Mouse (Mus musculus) heart, postnatal 10 days (tissue): ENCODE data around the gene Rimbp2. TPM values are rescaled to one million over a fixed set of nuclear protein-coding genes. Genes with fewer than 3 reads are reported as not detected.
A peak's percentile ranks its signal among the peaks of the same experiment; 100 is the strongest.

Source experiments
- DNase-seq, 2 experiments: peaks; one replicate each; pipeline ENCODE4 v3.0.0; 2021
- intact Hi-C: fragments of 180-260 bp; cut with DNase I; formaldehyde crosslinking; loops from one replicate; pipeline ENCODE4 v1.15.1; 2025
- total RNA-seq, 2 experiments: library from RNA; stranded (reverse); gene quantifications; 2 replicates each; pipeline ENCODE4 v1.2.3; 2021

Rimbp2 gene
- total RNA-seq, 2 experiments from 2014 or later: 0.07 TPM; not detected in 1

DNA sequence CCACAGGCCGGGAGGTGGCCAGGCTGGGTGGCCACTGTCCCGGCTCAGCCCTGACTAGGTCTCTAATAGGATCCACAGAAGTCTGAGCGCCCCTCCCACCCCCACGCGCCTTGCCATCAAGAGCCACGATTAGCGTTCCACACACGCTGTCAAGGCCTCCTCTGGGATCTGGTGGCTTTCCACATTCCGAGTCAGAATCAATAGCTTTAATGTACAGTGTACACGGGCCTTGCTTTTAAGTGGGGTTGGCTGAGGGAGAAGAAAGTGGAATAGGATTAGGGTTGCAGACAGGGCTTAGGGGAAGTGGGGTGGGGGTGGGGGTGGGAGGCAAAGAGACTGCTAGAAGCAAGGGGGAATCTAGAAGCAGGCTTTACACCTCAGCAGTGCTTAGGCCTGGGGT, 12.8 kb downstream of the Rimbp2 start:
- DNase-seq: no peak
- intact Hi-C loops: no loop called here

- intact Hi-C loops: no loop called here
- peak; percentile 78 to 86 for DNase-seq
These were observed 17.9 kb downstream of the Rimbp2 start for GRCm38 (mm10) chr5:128935359-128935899.

GRCm38 (mm10) chr5:128932776-128933175, 20.5 kb downstream of the Rimbp2 start:
- DNase-seq: no peak
- intact Hi-C loops: no loop called here

DNA sequence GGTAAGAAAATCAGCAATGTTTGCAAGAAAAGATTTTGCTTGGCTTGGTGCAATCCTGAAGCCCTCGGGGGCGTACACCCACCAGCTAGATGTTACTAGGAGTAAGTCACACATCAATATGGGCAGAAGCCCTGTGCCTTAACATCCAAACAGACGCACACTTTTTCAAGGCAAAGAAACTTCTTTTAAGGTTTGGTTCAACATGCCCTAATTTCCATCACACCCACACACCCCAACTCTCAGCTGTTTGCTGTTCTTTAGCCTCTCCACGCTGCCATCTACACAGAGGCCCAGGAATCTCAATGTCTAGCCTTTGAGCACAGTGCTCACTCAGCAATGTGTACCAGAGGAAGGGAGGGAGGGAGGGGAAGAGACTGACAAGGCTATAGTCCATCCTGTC, 28.2 kb downstream of the Rimbp2 start:
- no peak for DNase-seq
- intact Hi-C loops: no loop called here

- intact Hi-C loops: no loop called here
- no peak for DNase-seq
These were observed 33.2 kb downstream of the Rimbp2 start for GRCm38 (mm10) chr5:128920112-128920511.

DNA sequence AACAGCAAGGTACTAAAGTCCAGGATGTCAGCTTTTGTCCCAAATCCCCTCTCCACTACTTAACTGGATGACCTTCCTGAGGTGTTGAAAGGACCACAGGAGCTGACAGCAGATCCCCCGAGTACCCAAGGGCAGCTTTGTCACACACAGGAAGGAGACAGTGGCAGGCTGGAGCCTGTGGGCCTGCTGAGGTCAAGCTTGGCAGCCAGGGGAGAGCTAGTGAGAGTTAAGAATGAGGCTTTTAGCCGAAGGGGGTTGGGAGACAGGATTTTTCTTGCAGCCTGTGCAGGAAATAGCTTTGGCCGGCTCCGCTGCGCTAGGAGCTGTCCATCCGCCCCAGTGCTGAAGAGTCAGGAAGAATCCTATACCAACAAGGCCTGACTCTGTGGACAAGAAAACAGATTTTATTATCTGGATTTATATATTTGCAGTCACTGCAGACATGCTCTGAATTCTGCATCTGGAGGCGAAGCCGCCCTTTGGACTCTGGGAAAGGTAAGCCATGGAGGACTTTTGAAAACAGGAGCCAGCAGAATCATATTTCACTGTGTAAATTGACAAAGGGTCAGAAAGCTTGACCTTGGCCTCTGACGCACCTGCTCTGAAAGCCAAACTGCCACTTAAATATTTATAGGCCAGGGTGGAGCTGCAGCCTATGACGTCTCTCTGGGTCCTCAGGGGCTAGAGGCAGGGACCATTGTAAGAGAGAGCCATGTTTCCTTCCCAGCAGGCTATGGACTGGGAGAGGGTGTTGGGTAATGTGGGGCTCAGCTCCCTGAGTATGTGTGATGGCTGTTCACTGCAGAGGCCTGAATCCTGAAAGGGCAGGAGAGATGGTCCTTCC, 35.9 kb downstream of the Rimbp2 start:
- intact Hi-C loops: no loop called here
- DNase-seq: peak; percentile 74 to 84

- intact Hi-C loops: no loop called here
- DNase-seq: no peak
These were observed 39.5 kb downstream of the Rimbp2 start for GRCm38 (mm10) chr5:128913820-128914219.

DNA sequence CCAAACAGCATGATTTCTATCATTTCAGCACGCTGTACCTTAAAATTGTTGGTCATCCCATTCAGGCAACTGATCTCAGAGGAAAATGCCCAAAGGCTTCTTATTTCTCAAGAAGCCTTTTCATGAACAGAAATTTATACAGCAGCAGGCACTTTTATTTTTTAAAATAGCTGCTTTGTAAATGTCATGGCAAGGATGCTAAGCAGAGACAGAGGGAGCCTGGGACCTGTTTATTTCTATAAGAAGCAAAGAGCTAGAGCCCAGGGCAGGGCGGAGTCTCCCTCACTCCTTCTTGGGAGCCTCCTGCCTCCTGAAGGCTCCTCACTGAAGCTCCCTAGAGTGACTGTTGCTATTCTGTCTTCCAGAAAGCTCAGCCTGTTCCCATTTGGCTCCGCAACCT, 40.9 kb downstream of the Rimbp2 start:
- DNase-seq: no peak
- intact Hi-C loops: no loop called here

GRCm38 (mm10) chr5:128911593-128911992, 41.7 kb downstream of the Rimbp2 start:
- DNase-seq: no peak
- intact Hi-C loops: no loop called here

- DNase-seq: no peak
- intact Hi-C loops: no loop called here
These were observed 49.2 kb downstream of the Rimbp2 start for GRCm38 (mm10) chr5:128904113-128904512.

DNA sequence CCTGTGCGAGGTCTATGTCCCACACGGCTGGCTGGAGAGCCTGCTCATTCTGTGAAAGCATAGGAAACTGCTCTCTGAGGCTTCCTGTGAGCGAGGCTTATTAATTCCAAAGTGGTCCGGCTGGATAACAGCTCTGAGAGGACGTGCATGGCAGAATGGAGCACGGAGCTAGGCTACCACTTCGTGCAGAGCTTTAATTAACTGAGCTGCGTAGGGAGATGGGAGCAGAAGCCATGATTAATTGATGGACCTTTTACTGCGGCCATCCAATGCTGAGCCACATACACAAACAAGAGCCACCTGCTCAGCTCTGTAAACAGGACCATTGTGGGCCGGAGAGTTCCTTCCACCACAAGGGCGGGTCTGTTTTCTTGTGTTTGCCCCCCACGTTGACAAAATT, 50.2 kb downstream of the Rimbp2 start:
- intact Hi-C loops: no loop called here
- DNase-seq: no peak

GRCm38 (mm10) chr5:128899971-128900370, 53.3 kb downstream of the Rimbp2 start:
- intact Hi-C loops: no loop called here
- no peak for DNase-seq

- DNase-seq: no peak
- intact Hi-C loops: no loop called here
These were observed 58.4 kb downstream of the Rimbp2 start for GRCm38 (mm10) chr5:128894921-128895320.

DNA sequence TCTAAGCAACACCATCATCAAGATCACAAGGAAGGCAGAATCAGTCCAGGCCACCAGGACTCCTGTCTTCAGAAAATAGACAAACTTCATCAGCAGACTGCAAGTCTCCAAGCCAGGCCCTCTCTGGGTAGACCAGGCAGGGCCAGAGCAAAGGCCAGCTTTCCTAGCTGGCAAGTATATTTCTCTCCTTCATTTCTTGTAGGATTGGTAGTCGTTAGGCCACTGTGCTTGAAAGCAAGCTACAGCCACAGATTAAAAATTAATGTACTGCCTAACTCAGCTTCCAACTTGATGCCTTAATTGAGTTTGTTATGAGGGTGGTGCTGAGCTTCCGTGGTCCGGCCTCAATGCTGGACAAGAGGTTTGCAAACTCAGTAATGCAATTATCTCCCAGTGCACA, 65.7 kb downstream of the Rimbp2 start:
- no peak for DNase-seq
- intact Hi-C loops: no loop called here

GRCm38 (mm10) chr5:128884320-128884719, 69.0 kb downstream of the Rimbp2 start:
- intact Hi-C loops: no loop called here
- no peak for DNase-seq

DNA sequence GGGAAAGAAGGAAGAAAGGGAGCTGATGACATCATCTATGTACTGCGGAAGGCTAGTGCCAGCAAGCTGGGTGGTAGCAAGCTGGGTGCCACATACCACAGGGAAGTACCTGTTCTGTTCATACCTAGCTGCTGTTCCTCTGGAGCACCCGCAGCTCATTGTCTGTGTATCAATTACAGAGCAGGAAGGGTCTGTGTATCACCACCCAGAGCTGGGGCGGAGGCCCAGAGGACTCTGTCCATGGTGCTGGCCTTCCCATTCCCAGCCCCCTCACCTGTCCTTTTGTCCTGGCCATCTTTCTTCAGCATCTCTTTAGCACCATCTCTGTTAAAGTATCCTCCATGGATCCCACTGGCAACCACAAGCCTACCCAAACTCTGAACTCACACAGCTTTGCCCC, 74.2 kb downstream of the Rimbp2 start:
- DNase-seq: peak in 1 of 2 experiments; percentile 1
- intact Hi-C loops: no loop called here

GRCm38 (mm10) chr5:128877425-128878035, 75.8 kb downstream of the Rimbp2 start:
- intact Hi-C loops: no loop called here
- no peak for DNase-seq

DNA sequence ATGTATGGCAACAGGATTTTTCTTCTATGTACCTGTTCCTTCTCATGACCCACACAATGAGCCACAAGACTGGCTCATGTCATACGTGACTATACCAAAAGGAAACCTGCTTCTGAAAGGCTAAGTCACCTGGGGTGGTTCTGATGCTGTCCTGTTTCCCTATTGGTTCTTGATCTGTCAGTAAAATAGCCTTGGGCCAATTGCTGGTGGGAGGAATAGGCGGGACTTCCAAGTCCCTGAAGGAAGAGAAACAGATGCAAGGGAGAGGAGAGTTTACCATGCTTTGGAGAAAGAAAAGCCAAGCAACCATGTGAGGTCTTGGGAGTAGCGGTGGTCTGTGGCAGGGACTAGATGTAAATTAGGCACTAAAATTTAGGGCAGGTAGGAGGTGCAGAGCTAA, 81.6 kb downstream of the Rimbp2 start:
- intact Hi-C loops: no loop called here
- no peak for DNase-seq

GRCm38 (mm10) chr5:128866811-128867210, 86.5 kb downstream of the Rimbp2 start:
- intact Hi-C loops: no loop called here
- DNase-seq: no peak

DNA sequence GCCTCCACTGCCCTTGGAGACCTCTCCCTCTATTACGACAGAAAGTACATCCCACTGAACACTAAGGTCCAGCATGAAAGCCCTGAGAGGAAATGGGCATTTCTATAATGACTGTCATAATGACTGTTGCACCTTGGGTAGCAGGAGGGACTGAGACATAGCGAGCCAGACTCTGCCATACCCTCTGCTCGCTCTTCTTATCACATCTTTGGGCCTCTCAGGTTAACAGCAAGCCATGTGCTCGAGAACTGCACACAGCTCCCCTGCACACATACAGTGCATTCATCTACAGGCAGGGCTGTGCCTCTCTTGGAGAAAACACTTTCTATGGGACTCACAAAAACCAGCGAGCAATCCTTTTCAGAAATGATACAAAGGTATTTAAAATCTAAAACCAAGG, 87.0 kb downstream of the Rimbp2 start:
- intact Hi-C loops: no loop called here
- DNase-seq: no peak

DNA sequence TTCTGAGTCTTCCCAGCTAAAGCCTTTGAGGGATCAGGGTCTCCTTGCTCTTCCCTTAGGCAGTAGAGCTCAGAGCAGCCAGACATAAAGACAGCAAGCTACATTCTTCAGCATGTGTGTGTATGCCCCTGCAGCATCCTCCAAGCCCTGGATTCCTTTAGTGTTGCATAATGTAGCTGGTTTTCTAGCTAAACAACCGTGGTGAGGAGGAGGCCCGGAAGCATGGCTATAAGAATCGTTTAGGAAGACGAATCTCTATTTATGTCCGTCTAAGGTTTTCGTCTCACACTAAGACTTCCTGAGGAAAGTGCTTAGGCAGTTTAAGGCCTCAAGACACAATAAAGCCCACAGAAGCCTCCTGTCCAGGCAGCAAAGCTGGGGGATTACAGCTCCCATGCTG, 89.8 kb downstream of the Rimbp2 start:
- intact Hi-C loops: no loop called here
- DNase-seq: no peak

GRCm38 (mm10) chr5:128860907-128861306, 92.4 kb downstream of the Rimbp2 start:
- intact Hi-C loops: no loop called here
- DNase-seq: no peak
